Mouse (Mus musculus): ENCODE results near the gene Kcnn3. TPM values are rescaled to one million over a fixed set of nuclear protein-coding genes. Genes with fewer than 3 reads are reported as not detected.

The Kcnn3 gene
- polyA plus RNA-seq, 1 experiment from 2014 or later, result 1.1 TPM

DNA sequence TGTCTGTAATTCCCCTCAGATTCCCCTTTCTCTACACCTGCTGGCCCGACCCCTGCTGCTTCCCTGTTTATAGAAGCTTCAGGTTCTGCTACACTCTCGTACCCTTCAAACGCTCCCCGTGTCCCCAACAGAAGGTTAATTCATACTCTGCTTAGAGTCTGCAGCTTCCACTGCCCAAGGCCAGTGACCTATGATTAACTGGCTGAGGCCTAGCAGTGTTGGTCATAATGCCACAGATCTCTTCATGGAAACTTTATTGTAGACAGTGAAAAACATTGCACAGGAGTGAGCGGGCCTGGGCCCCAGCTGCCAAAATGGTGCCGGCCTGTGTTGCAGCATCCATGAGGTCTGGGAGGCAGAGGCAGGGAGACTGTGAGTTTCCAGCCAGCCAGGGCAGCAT, 104.0 kb downstream of the Kcnn3 start:
- H3K4me3 ChIP-seq (ENCODE audit: low read depth, low read length), result no peak overlapping the region
- no peaks in the 10 kb centered on the region for H3K36me3 ChIP-seq (replicated peaks; ENCODE audit: control insufficient read depth, insufficient read depth, low read depth, low read length)
- H3K9me3 ChIP-seq (replicated peaks; ENCODE audit: control insufficient read depth, low read length), result no peaks in the 10 kb centered on the region
- H3K4me1 ChIP-seq (ENCODE audit: control insufficient read depth, insufficient read depth, low read length), result no peaks in the 10 kb centered on the region
- ATAC-seq (replicated peaks; ENCODE audit: insufficient number of reproducible peaks, low FRiP score, low TSS enrichment, low read depth), result no peak
- DNase-seq (ENCODE audit: low spot score), result no peak
- 62% methylated on average over 6 of the region's 6 CpGs for WGBS
- no peaks in the 10 kb centered on the region for H3K27me3 ChIP-seq (ENCODE audit: control insufficient read depth, insufficient read depth, low read length)
- no peak overlapping the region for H3K9ac ChIP-seq (replicated peaks; ENCODE audit: low read length)
- no peak overlapping the region for H3K4me2 ChIP-seq (ENCODE audit: low read depth, low read length)
- no peak overlapping the region for H3K27ac ChIP-seq (replicated peaks; ENCODE audit: low read depth, low read length)

- H3K4me2 ChIP-seq (ENCODE audit: low read depth, low read length), result no peak overlapping the region
- H3K9me3 ChIP-seq (replicated peaks; ENCODE audit: control insufficient read depth, low read length), result no peaks in the 10 kb centered on the region
- WGBS, result 89% methylated on average over 5 of the region's 5 CpGs
- H3K9ac ChIP-seq (replicated peaks; ENCODE audit: low read length), result no peak overlapping the region
- no peak for ATAC-seq (replicated peaks; ENCODE audit: insufficient number of reproducible peaks, low FRiP score, low TSS enrichment, low read depth)
- H3K36me3 ChIP-seq (replicated peaks; ENCODE audit: control insufficient read depth, insufficient read depth, low read depth, low read length), result no peaks in the 10 kb centered on the region
- H3K27me3 ChIP-seq (ENCODE audit: control insufficient read depth, insufficient read depth, low read length), result no peaks in the 10 kb centered on the region
- no peak for DNase-seq (ENCODE audit: low spot score)
- no peak overlapping the region for H3K4me3 ChIP-seq (ENCODE audit: low read depth, low read length)
- H3K4me1 ChIP-seq (ENCODE audit: control insufficient read depth, insufficient read depth, low read length), result no peaks in the 10 kb centered on the region
- H3K27ac ChIP-seq (replicated peaks; ENCODE audit: low read depth, low read length), result no peak overlapping the region
Measured at GRCm38 (mm10) chr3:89624814-89625445, 105.0 kb downstream of the Kcnn3 start.

DNA sequence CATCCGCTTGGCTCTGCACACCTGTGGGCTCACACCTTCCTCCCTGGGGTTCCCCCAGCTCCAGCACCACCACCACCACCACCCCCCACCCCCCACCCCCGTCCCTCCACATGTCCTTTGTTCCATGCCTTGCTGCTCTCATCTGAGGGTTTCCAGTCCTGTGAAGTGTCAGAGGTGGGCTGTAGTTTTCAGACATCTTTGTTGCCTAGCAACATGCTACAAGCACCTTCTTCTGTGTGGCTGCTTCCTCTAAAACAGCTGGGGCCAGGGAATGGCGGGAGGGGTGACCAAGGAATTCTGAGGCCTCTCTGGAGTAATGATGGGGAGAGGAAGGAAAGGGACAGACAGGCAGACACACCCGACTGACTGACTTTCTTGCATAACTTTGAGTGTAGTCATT, 106.6 kb downstream of the Kcnn3 start:
- no peak overlapping the region for H3K4me2 ChIP-seq (ENCODE audit: low read depth, low read length)
- H3K36me3 ChIP-seq (replicated peaks; ENCODE audit: control insufficient read depth, insufficient read depth, low read depth, low read length), result no peaks in the 10 kb centered on the region
- no peaks in the 10 kb centered on the region for H3K9me3 ChIP-seq (replicated peaks; ENCODE audit: control insufficient read depth, low read length)
- H3K27ac ChIP-seq (replicated peaks; ENCODE audit: low read depth, low read length), result no peak overlapping the region
- no peaks in the 10 kb centered on the region for H3K27me3 ChIP-seq (ENCODE audit: control insufficient read depth, insufficient read depth, low read length)
- no peak overlapping the region for H3K9ac ChIP-seq (replicated peaks; ENCODE audit: low read length)
- ATAC-seq (replicated peaks; ENCODE audit: insufficient number of reproducible peaks, low FRiP score, low TSS enrichment, low read depth), result no peak
- WGBS, result 59% methylated on average over 4 of the region's 4 CpGs
- H3K4me3 ChIP-seq (ENCODE audit: low read depth, low read length), result no peak overlapping the region
- H3K4me1 ChIP-seq (ENCODE audit: control insufficient read depth, insufficient read depth, low read length), result no peaks in the 10 kb centered on the region
- no peak for DNase-seq (ENCODE audit: low spot score)

GRCm38 (mm10) chr3:89629811-89630210, 109.8 kb downstream of the Kcnn3 start:
- WGBS, result 88% methylated on average over 3 of the region's 3 CpGs
- Histone ChIP-seq H3K4me2 (ENCODE audit: low read depth, low read length) (no peak overlapping the region), H3K9ac (replicated peaks; ENCODE audit: low read length) (no peak overlapping the region), H3K27ac (replicated peaks; ENCODE audit: low read depth, low read length) (no peak overlapping the region), H3K4me3 (ENCODE audit: low read depth, low read length) (no peak overlapping the region), H3K27me3 (ENCODE audit: control insufficient read depth, insufficient read depth, low read length) (no peaks in the 10 kb centered on the region), H3K4me1 (ENCODE audit: control insufficient read depth, insufficient read depth, low read length) (no peaks in the 10 kb centered on the region), H3K9me3 (replicated peaks; ENCODE audit: control insufficient read depth, low read length) (no peaks in the 10 kb centered on the region), H3K36me3 (replicated peaks; ENCODE audit: control insufficient read depth, insufficient read depth, low read depth, low read length) (no peaks in the 10 kb centered on the region)
- ATAC-seq (replicated peaks; ENCODE audit: insufficient number of reproducible peaks, low FRiP score, low TSS enrichment, low read depth) (no peak), DNase-seq (ENCODE audit: low spot score) (no peak)

GRCm38 (mm10) chr3:89631750-89632149, 111.8 kb downstream of the Kcnn3 start:
- H3K9me3 ChIP-seq (replicated peaks; ENCODE audit: control insufficient read depth, low read length), result no peaks in the 10 kb centered on the region

DNA sequence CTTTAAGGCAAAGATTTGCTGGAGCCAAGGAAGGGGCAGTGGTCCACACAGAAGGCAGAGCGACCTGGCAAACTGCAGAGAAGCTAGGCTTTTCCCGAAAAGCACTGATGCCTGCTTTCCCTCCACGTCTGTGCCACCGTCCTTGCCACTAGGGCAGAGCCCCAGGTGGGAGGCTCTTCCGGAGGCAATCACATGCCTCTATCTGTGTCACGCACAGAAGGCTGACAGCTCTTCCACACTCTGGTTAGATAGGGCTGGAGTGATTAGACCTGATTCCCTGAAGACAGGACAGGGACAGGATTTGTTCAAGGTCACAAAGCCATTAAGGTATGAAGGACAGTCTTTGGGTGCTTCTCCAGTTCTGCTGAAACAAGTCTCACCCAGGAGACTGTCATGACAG, 113.6 kb downstream of the Kcnn3 start:
- Histone ChIP-seq H3K9ac (replicated peaks; ENCODE audit: low read length) (no peak overlapping the region), H3K27ac (replicated peaks; ENCODE audit: low read depth, low read length) (no peak overlapping the region), H3K4me1 (ENCODE audit: control insufficient read depth, insufficient read depth, low read length) (no peaks in the 10 kb centered on the region), H3K4me3 (ENCODE audit: low read depth, low read length) (no peak overlapping the region), H3K4me2 (ENCODE audit: low read depth, low read length) (no peak overlapping the region), H3K9me3 (replicated peaks; ENCODE audit: control insufficient read depth, low read length) (no peaks in the 10 kb centered on the region), H3K36me3 (replicated peaks; ENCODE audit: control insufficient read depth, insufficient read depth, low read depth, low read length) (no peaks in the 10 kb centered on the region), H3K27me3 (ENCODE audit: control insufficient read depth, insufficient read depth, low read length) (no peaks in the 10 kb centered on the region)
- ATAC-seq (replicated peaks; ENCODE audit: insufficient number of reproducible peaks, low FRiP score, low TSS enrichment, low read depth), result no peak
- 73% methylated on average over 6 of the region's 6 CpGs for WGBS
- no peak for DNase-seq (ENCODE audit: low spot score)

More at GRCm38 (mm10) chr3:89631750-89632149, 111.8 kb downstream of the Kcnn3 start:
- DNase-seq (ENCODE audit: low spot score) (no peak), ATAC-seq (replicated peaks; ENCODE audit: insufficient number of reproducible peaks, low FRiP score, low TSS enrichment, low read depth) (no peak)
- no peaks in the 10 kb centered on the region for H3K36me3 ChIP-seq (replicated peaks; ENCODE audit: control insufficient read depth, insufficient read depth, low read depth, low read length)
- no peak overlapping the region for H3K4me2 ChIP-seq (ENCODE audit: low read depth, low read length)
- H3K27ac ChIP-seq (replicated peaks; ENCODE audit: low read depth, low read length), result no peak overlapping the region
- 79% methylated on average over 5 of the region's 5 CpGs for WGBS
- H3K4me3 ChIP-seq (ENCODE audit: low read depth, low read length), result no peak overlapping the region
- H3K9ac ChIP-seq (replicated peaks; ENCODE audit: low read length), result no peak overlapping the region
- no peaks in the 10 kb centered on the region for H3K27me3 ChIP-seq (ENCODE audit: control insufficient read depth, insufficient read depth, low read length)
- H3K4me1 ChIP-seq (ENCODE audit: control insufficient read depth, insufficient read depth, low read length), result no peaks in the 10 kb centered on the region

GRCm38 (mm10) chr3:89633941-89634340, 114.0 kb downstream of the Kcnn3 start:
- no peak overlapping the region for H3K4me3 ChIP-seq (ENCODE audit: low read depth, low read length)
- no peak for DNase-seq (ENCODE audit: low spot score)

GRCm38 (mm10) chr3:89640804-89641203, 120.8 kb downstream of the Kcnn3 start:
- no peak for DNase-seq (ENCODE audit: low spot score)
- H3K27me3 ChIP-seq (ENCODE audit: control insufficient read depth, insufficient read depth, low read length), result no peaks in the 10 kb centered on the region
- no peak overlapping the region for H3K4me3 ChIP-seq (ENCODE audit: low read depth, low read length)
- no peak for ATAC-seq (replicated peaks; ENCODE audit: insufficient number of reproducible peaks, low FRiP score, low TSS enrichment, low read depth)
- no peaks in the 10 kb centered on the region for H3K9me3 ChIP-seq (replicated peaks; ENCODE audit: control insufficient read depth, low read length)
- H3K4me2 ChIP-seq (ENCODE audit: low read depth, low read length), result no peak overlapping the region
- H3K4me1 ChIP-seq (ENCODE audit: control insufficient read depth, insufficient read depth, low read length), result no peaks in the 10 kb centered on the region
- 51% methylated on average over 3 of the region's 3 CpGs for WGBS
- H3K9ac ChIP-seq (replicated peaks; ENCODE audit: low read length), result no peak overlapping the region
- H3K27ac ChIP-seq (replicated peaks; ENCODE audit: low read depth, low read length), result no peak overlapping the region
- H3K36me3 ChIP-seq (replicated peaks; ENCODE audit: control insufficient read depth, insufficient read depth, low read depth, low read length), result no peaks in the 10 kb centered on the region

More at GRCm38 (mm10) chr3:89633941-89634340, 114.0 kb downstream of the Kcnn3 start:
- no peak for ATAC-seq (replicated peaks; ENCODE audit: insufficient number of reproducible peaks, low FRiP score, low TSS enrichment, low read depth)
- Histone ChIP-seq H3K27me3 (ENCODE audit: control insufficient read depth, insufficient read depth, low read length) (no peaks in the 10 kb centered on the region), H3K4me1 (ENCODE audit: control insufficient read depth, insufficient read depth, low read length) (no peaks in the 10 kb centered on the region), H3K27ac (replicated peaks; ENCODE audit: low read depth, low read length) (no peak overlapping the region), H3K4me2 (ENCODE audit: low read depth, low read length) (no peak overlapping the region), H3K9me3 (replicated peaks; ENCODE audit: control insufficient read depth, low read length) (no peaks in the 10 kb centered on the region), H3K36me3 (replicated peaks; ENCODE audit: control insufficient read depth, insufficient read depth, low read depth, low read length) (no peaks in the 10 kb centered on the region), H3K9ac (replicated peaks; ENCODE audit: low read length) (no peak overlapping the region)
- WGBS, result 93% methylated on average over 6 of the region's 6 CpGs
